Mouse (Mus musculus) brain, embryonic 14.5 days (tissue): ENCODE measurements around the gene C1qtnf2. TPM values are rescaled to one million over a fixed set of nuclear protein-coding genes. Genes with fewer than 3 reads are reported as not detected.

Source experiments
- DNase-seq: peaks from one replicate; pipeline ENCODE4 v3.0.0-alpha.2; 2011; ENCODE audit warnings: low read depth
- CTCF ChIP-seq: fragments of 200-500 bp; IDR thresholded peaks from 2 replicates; pipeline ENCODE4 v1.5.1; 2012; ENCODE audit warnings: inconsistent platforms, mild to moderate bottlenecking, moderate library complexity, borderline replicate concordance; ENCODE audit not compliant: insufficient read depth, insufficient read length; ENCODE audit errors: extremely low read depth
- POLR2A ChIP-seq: fragments of 200-500 bp; IDR thresholded peaks from 2 replicates; pipeline ENCODE4 v1.6.1; 2012; ENCODE audit warnings: mild to moderate bottlenecking, inconsistent platforms, borderline replicate concordance; ENCODE audit not compliant: poor library complexity, insufficient read depth, insufficient read length, severe bottlenecking; ENCODE audit errors: extremely low read depth
- polyA plus RNA-seq: library from polyadenylated mRNA; depleted of rRNA; stranded (reverse); fragments of >200 nt; gene quantifications from 2 replicates; pipeline ENCODE4 v1.2.3, GENCODE M21; 2012

Gene C1qtnf2
- polyA plus RNA-seq, 1 experiment = 7.2 TPM

DNA sequence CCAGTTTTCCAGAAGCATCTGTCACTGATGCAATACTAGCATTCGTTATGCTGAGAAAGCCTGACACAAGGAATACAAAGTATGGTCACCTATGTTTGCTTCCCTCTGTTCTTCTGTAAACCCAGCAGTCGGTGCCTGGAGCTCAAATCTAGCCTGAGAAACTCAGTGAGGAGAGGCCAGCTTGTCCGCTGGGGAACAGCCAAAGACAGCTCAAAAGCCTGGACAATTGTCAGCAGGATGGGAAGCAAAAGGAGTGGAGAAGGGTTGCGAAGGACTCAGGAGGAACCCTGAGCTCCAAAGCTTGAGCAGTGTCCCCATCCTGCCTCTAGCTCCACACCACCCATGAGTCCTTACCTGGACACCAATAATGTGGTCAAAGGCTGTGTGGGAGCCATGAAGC, 10.0 kb downstream of the C1qtnf2 start:
- DNase-seq = no peak
- TF ChIP-seq CTCF (no peak), POLR2A (no peak)

DNA sequence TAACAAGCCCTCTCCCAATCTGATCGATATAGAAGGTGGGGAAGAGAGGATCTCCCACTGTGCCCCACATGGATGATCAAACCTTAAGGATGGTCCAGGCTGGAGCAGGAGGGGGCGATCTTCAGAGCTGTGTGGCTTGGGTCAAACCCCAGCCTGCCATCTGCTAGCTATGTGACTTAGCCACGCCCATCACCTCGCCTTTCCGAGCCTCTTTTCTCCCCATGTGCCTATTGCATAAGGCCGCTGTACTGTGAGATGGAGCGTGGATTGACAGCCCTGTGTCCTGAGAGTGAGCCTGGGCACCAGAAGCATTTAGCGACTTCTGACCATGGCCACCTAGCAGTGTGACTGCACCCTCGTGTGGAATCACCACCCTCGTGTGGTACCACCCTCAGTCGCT, 10.6 kb downstream of the C1qtnf2 start:
- DNase-seq = no peak
- TF ChIP-seq CTCF (no peak), POLR2A (no peak)

DNA sequence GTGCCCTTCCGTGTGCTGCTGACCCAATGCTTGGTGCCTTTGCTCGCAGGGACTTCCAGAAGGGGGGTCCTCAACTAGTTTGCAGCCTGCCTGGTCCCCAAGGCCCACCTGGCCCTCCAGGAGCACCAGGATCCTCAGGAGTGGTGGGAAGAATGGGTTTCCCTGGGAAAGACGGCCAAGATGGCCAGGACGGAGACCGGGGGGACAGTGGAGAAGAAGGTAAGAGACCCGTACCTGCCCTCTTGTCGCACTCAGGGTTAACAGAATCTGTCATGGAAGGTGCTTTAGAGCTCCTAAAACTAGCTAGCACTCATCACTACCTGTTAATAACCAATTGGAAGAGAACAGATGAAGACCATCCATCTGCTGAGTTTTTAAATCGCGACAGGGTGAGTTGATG, 11.8 kb downstream of the C1qtnf2 start:
- TF ChIP-seq POLR2A = no peak
- no peak for TF ChIP-seq CTCF
- DNase-seq = no peak

GRCm38 (mm10) chr11:43492663-43493062, 18.6 kb downstream of the C1qtnf2 start:
- TF ChIP-seq POLR2A (no peak), CTCF (peak; percentile 92)
- DNase-seq = peak; percentile 70

GRCm38 (mm10) chr11:43493815-43494409, 19.8 kb downstream of the C1qtnf2 start:
- TF ChIP-seq CTCF (peak; percentile 93), POLR2A (no peak)

GRCm38 (mm10) chr11:43495037-43495436, 21.0 kb downstream of the C1qtnf2 start:
- TF ChIP-seq POLR2A (no peak), CTCF (peak; percentile 38; the same call in 1 of the 2 replicates)
- DNase-seq = peak; percentile 48

More at GRCm38 (mm10) chr11:43493815-43494409, 19.8 kb downstream of the C1qtnf2 start:
- DNase-seq = peak; percentile 93

DNA sequence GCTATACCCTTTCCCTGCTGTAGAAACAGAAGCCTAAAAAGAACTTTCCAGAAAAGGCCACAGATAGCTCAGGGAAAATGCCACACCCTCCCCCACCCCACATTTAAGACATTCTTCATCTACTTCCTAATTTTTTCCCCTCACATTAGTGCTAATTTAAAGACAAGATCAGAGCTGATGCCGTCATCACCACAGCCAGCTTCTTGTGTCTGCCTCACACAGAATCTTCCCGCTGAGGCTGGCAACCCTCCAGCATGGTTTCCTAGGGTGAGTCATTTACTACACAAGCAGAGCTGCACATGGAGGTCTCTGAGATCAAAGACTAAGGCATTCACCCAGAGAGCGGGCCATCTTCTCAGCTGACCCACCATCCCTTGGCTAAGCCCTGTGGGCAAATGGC, 21.5 kb downstream of the C1qtnf2 start:
- DNase-seq = peak; percentile 66
- no peak for TF ChIP-seq CTCF
- no peak for TF ChIP-seq POLR2A

DNA sequence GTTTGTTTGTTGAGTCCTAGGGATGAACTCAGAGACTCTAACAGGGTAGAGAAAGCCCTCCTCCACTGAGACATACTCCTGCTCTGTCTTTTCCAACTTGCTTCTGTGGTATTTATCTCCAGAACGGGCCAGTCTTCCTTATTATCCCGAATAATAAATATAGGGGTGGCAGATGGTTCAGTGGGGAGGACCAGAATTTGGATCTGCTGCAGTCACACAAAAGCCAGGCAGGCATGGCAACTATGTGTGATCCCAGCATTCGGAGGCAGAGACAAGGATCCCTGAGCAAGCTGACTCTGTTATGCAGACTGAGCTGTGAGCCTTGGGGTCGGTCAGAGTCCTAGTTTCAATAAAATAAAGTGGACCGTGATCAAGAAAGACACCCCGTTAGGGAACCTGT, 27.2 kb downstream of the C1qtnf2 start:
- no peak for DNase-seq
- TF ChIP-seq CTCF (no peak), POLR2A (no peak)

GRCm38 (mm10) chr11:43505188-43505587, 31.1 kb downstream of the C1qtnf2 start:
- TF ChIP-seq CTCF = no peak
- TF ChIP-seq POLR2A = no peak
- peak; percentile 34 for DNase-seq

- TF ChIP-seq CTCF (no peak), POLR2A (no peak)
- DNase-seq = no peak
These were observed 33.9 kb downstream of the C1qtnf2 start for GRCm38 (mm10) chr11:43507976-43508375.

DNA sequence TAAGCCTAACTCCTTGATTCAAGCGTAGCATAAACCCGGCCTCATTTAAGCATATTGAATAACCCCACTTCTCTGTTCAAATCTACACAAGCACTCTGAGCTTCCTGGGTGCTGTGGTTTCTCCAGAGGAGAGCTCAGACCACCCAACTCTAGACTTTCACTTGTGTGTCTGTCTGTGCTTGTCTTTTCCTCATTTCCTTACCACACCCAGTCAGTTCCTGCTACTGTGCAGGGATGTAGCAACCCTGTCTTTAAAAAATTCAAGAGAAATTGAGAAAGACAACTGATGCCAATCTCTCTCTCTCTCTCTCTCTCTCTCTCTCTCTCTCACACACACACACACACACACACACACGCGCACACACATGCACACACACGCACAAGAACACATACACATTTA, 35.8 kb downstream of the C1qtnf2 start:
- TF ChIP-seq CTCF (no peak), POLR2A (no peak)
- DNase-seq = no peak

GRCm38 (mm10) chr11:43512661-43513190, 38.6 kb downstream of the C1qtnf2 start:
- DNase-seq = no peak
- no peak for TF ChIP-seq CTCF
- no peak for TF ChIP-seq POLR2A

GRCm38 (mm10) chr11:43516344-43517021, 42.4 kb downstream of the C1qtnf2 start:
- TF ChIP-seq CTCF = peak; percentile 69
- TF ChIP-seq POLR2A = no peak
- peak; percentile 54 for DNase-seq

DNA sequence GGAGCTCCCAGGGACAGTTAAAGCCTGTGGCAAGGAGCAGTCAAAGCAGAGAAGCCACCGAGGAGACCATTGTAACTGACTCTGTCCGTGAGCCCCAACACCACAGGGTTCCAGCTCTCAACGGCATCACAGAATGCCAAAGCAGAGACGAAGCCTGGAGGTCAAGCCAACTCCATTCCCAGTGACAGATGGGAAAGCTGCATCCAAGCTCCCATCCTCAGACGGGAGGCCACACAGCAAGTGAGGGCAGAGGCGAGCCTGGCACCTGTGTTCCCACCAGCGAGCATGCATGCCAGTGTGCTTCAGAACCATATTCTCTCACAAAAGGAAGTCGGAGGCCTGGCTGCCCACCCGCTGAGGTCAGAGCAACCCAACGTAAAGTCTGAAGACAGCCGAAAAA, 43.6 kb downstream of the C1qtnf2 start:
- DNase-seq = no peak
- no peak for TF ChIP-seq CTCF
- no peak for TF ChIP-seq POLR2A

DNA sequence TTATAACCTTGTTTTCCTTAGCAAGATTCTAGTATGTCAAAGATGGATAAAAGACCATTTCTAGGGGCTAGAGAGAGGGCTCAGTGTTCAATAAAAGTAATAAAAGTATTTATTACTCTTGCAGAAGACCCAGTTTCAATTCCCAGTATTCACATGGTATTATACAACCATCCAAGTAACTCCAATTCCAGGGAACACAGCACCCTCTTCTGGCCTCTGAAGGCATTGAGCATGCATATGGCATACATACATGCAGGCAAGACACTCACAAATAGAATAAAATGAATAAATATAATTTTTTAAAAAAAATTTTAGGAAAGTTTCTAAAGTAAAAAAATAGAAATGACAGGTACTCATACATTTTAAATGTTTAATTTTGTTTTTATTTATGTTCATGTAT, 44.0 kb downstream of the C1qtnf2 start:
- TF ChIP-seq CTCF = peak; percentile 2; the same call in 1 of the 2 replicates
- TF ChIP-seq POLR2A = no peak

DNA sequence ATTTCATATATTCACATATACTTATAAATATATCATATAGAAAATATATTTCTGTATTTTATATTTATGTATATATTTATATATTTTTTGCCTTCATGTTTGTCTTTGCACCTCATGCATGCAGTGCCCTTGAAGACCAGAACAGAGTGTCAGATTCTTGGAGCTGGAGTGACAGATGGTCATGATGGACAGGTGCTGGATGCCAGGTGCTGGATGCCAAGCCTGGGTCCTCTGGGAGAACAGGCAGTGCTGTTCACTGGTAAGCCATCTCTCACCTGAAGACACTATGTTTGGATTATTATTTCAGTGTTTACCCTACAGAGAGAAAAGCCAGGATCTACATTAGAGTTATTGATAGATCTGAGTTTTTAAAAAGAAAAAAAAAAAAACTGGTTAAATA, 44.7 kb downstream of the C1qtnf2 start:
- peak; percentile 23 for DNase-seq
- no peak for TF ChIP-seq CTCF
- TF ChIP-seq POLR2A = no peak

More for the DNA sequence above, 44.0 kb downstream of the C1qtnf2 start:
- DNase-seq = no peak
